Mouse (Mus musculus): ENCODE results near the gene Ninj1.

DNA sequence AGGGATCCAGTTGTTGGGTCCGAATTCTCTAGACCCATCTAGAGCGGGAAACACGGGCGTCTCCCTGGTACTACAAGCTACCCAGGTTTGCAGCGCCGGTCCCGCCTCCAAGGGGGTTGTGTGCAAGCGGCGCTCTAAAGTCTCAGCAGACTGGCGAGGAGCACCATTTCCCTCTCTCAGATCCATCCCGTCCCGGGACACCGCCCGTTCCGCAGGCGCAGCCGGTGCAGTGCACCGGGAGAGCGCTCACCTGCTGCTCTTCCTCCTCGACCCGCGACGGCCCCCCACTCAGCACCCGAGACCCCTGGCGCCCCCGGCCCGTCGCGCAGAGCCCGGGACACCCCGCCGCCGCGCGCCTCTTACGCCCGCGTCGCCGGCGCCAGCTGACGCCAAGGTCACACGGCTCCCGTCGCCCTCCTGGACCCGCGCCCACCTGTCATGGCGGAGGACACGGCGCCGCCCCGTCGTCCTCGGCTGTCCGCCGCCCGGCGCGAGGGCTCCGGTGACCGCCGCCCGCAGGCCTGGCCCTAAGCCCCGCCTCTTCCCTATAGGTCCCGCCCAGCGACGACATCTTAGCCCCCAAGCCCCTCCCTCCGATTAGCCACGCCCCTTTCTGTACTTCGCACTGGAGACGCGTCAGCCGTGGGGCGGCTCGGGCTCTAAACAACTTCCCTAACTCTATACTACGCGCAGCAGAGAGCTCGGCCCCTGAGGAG lies 28.4 kb downstream of the Ninj1 start, which contains the start of gene Card19:
- no peak for TF ChIP-seq ZNF384 (IDR thresholded peaks at IDR 0.05; ENCODE audit: low read depth, low read length)
- no peak for TF ChIP-seq CTCF (IDR thresholded peaks at IDR 0.05 in 2 of 3, conservative IDR thresholded peaks at IDR 0.05 in 1 of 3; ENCODE audit: control insufficient read depth in 1 of 3, insufficient read depth in 1 of 3, low read depth in 2 of 3, low read length in 3 of 3, poor library complexity in 1 of 3, severe bottlenecking in 1 of 3)
- TF ChIP-seq GATA1 (IDR thresholded peaks at IDR 0.05; ENCODE audit: low read depth, low read length), result no peak
- TF ChIP-seq TCF12 (IDR thresholded peaks at IDR 0.05; ENCODE audit: low read depth, low read length), result peak; percentile 54
- TF ChIP-seq MAZ (IDR thresholded peaks at IDR 0.05; ENCODE audit: low read depth, low read length), result no peak
- no peak for TF ChIP-seq MYB (IDR thresholded peaks at IDR 0.05; ENCODE audit: low read depth, low read length)

Measured in MEL (cell line).